Mouse (Mus musculus): ENCODE measurements around the gene Gm45234. TPM values are rescaled to one million over a fixed set of nuclear protein-coding genes. Genes with fewer than 3 reads are reported as not detected.

The Gm45234 gene
- polyA plus RNA-seq, 1 experiment from 2014 or later: not detected

DNA sequence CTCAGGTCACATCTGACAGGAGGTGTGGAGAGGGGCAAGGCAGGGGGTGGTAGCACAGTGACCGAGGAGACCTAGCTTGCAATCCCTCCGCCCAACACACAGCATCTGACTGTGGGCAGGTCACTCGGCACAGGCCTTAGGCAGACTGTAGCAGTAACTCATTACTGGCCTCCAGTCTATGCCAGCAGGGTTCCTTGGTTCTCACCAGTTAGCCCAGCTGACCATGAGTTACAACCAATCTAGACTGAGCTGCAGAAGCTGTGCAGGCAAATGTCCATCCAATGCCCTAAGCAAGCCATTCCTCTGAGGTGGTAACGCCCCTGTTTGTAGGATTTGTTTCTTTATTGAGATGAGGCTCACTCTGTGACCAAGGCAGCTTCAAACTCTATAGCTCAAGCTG, 56.5 kb downstream of the Gm45234 start:
- Histone ChIP-seq H3K36me3 (ENCODE audit: inconsistent target) (peaks cover 43% of the 10 kb centered on the region), H3K27ac (no peak overlapping the region), H3K79me2 (ENCODE audit: inconsistent target) (no peaks in the 10 kb centered on the region), H3K4me3 (ENCODE audit: inconsistent target) (no peak overlapping the region)
- WGBS (ENCODE audit: missing documents): 92% methylated on average over 4 of the region's 4 CpGs

DNA sequence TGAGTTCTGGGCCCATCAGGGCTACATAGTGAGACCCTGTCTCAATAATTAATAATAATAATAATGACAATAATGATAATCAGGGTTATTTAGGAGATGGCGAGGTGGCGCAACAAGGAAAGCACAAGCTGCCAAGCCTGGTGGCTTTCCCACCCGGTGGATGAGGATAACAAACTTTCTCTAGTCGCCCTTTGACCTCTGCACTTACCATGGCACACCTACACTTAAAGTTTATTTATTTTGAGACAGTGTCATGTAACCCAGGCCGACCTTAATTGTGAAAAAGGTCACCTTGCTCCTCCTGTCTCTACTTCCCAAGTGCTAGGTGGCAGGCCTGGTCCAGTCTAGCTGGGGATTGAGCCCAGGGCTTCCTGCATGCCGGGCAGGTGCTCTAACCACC, 57.1 kb downstream of the Gm45234 start:
- 95% methylated on average over 6 of the region's 6 CpGs for WGBS (ENCODE audit: missing documents)
- Histone ChIP-seq H3K4me3 (ENCODE audit: inconsistent target) (no peak overlapping the region), H3K27ac (no peak overlapping the region), H3K36me3 (ENCODE audit: inconsistent target) (peaks cover 37% of the 10 kb centered on the region), H3K79me2 (ENCODE audit: inconsistent target) (no peaks in the 10 kb centered on the region)

- Histone ChIP-seq H3K36me3 (ENCODE audit: inconsistent target) (peaks cover 19% of the 10 kb centered on the region; the same call in 1 of the 2 replicates), H3K4me3 (ENCODE audit: inconsistent target) (no peak overlapping the region), H3K79me2 (ENCODE audit: inconsistent target) (no peaks in the 10 kb centered on the region), H3K27ac (no peak overlapping the region)
- WGBS (ENCODE audit: missing documents): 93% methylated on average over 7 of the region's 7 CpGs
Observed at GRCm38 (mm10) chr6:124696441-124697150, 59.2 kb downstream of the Gm45234 start.

DNA sequence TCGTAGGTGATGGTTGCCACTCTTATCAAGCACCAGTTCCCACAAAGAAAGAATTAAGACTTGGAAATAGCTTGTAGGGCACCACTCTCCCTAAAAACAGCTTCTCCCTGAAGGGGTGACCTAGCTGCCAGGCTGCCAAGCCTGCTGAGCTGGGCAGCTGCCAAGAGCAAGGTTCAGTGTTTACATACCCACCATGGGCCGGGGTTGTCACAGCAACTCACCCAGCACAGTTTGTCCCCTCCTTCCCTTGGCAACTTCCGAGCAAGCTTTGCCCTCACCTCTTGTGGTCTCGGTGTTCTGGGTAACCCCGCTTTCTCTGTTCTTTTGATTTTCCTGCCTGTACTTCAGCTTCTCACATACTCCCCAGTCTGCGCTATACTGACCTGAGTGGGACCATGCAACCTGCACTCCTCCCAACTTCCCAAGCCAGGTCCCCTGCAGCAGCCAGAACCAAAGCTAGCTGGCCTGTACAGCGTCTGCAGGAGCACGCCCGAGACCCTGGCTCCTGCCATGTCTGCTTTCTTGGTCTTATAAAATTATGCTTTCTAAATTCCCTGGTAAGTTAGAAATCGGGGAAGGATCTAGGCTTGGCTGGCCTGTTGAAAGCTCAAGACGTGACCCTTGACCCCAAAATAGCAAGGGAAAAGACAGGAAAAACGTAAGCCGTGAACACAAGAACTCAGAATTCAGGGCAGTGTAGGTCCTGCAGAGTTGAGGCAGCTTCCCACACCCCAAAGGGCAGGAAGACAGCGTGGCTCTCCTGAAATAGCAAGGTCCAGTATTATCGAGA, 61.5 kb downstream of the Gm45234 start:
- 88% methylated on average over 15 of the region's 15 CpGs for WGBS (ENCODE audit: missing documents)
- H3K27ac ChIP-seq: no peak overlapping the region
- peaks cover 12% of the 10 kb centered on the region; the same call in 1 of the 2 replicates for H3K79me2 ChIP-seq (ENCODE audit: inconsistent target)
- H3K36me3 ChIP-seq (ENCODE audit: inconsistent target): peaks cover 6% of the 10 kb centered on the region; the same call in 1 of the 2 replicates
- H3K4me3 ChIP-seq (ENCODE audit: inconsistent target): no peak overlapping the region

GRCm38 (mm10) chr6:124693243-124693981, 62.4 kb downstream of the Gm45234 start:
- WGBS (ENCODE audit: missing documents): 75% methylated on average over 15 of the region's 15 CpGs
- H3K4me3 ChIP-seq (ENCODE audit: inconsistent target): no peak overlapping the region
- H3K79me2 ChIP-seq (ENCODE audit: inconsistent target): peaks cover 18% of the 10 kb centered on the region; the same call in 1 of the 2 replicates
- H3K27ac ChIP-seq: no peak overlapping the region
- no peaks in the 10 kb centered on the region for H3K36me3 ChIP-seq (ENCODE audit: inconsistent target)

- Histone ChIP-seq H3K4me3 (ENCODE audit: inconsistent target) (no peak overlapping the region), H3K27ac (no peak overlapping the region), H3K79me2 (ENCODE audit: inconsistent target) (peaks cover 26% of the 10 kb centered on the region; the same call in 1 of the 2 replicates), H3K36me3 (ENCODE audit: inconsistent target) (no peaks in the 10 kb centered on the region)
- 84% methylated on average over 3 of the region's 3 CpGs for WGBS (ENCODE audit: missing documents)
Observed at GRCm38 (mm10) chr6:124690517-124690916, 65.3 kb downstream of the Gm45234 start.

Other genes starting within 250 kb of the Gm45234 start
- 3.5 to 6.5 TPM (median 4.8 TPM) in 3 replicates for gene C1ra, start 243.6 kb downstream of the Gm45234 start, polyA plus RNA-seq (2018)
- gene C1s1, start 213.7 kb downstream of the Gm45234 start, polyA plus RNA-seq (2018): not detected in 3 replicates
- not detected in 3 replicates for gene C1rb, start 185.7 kb downstream of the Gm45234 start, polyA plus RNA-seq (2018)
- not detected in 3 replicates for gene C1s2, start 119.9 kb downstream of the Gm45234 start, polyA plus RNA-seq (2018)
- gene Lpcat3, start 93.0 kb downstream of the Gm45234 start, polyA plus RNA-seq (2018): 42.1 to 61.4 TPM (median 45.7 TPM) in 3 replicates
- 27.4 to 82.6 TPM (median 54.2 TPM) in 3 replicates for gene Emg1, start 43.8 kb downstream of the Gm45234 start, polyA plus RNA-seq (2018)
- gene Phb2, start 43.7 kb downstream of the Gm45234 start, polyA plus RNA-seq (2018): 84.2 to 177 TPM (median 93.5 TPM) in 3 replicates
- 172 to 251 TPM (median 215 TPM) in 3 replicates for gene Ptpn6, start 17.3 kb downstream of the Gm45234 start, polyA plus RNA-seq (2018)
- 43.6 to 99.2 TPM (median 63.8 TPM) in 3 replicates for gene Grcc10, start 14.6 kb downstream of the Gm45234 start, polyA plus RNA-seq (2018)
- gene Atn1, start 503 bp upstream of the Gm45234 start, polyA plus RNA-seq (2018): 17.0 to 35.6 TPM (median 21.7 TPM) in 3 replicates
- 4.8 to 9.6 TPM (median 6.7 TPM) in 3 replicates for gene Eno2, start 13.7 kb upstream of the Gm45234 start, polyA plus RNA-seq (2018)
- gene Lrrc23, start 23.7 kb upstream of the Gm45234 start, polyA plus RNA-seq (2018): not detected in 3 replicates
- 24.2 to 48.9 TPM (median 43.2 TPM) in 3 replicates for gene Spsb2, start 52.6 kb upstream of the Gm45234 start, polyA plus RNA-seq (2018)
- 195 to 347 TPM (median 203 TPM) in 3 replicates for gene Tpi1, start 58.3 kb upstream of the Gm45234 start, polyA plus RNA-seq (2018)
- 61.4 to 91.7 TPM (median 71.1 TPM) in 3 replicates for gene Usp5, start 73.5 kb upstream of the Gm45234 start, polyA plus RNA-seq (2018)
- gene Cdca3, start 73.5 kb upstream of the Gm45234 start, polyA plus RNA-seq (2018): 3.2 to 22.0 TPM (median 8.6 TPM) in 3 replicates
- 0.27 TPM in 1 of 3 replicates, not detected in the others for gene Gnb3, start 84.3 kb upstream of the Gm45234 start, polyA plus RNA-seq (2018)
- gene P3h3, start 101.7 kb upstream of the Gm45234 start, polyA plus RNA-seq (2018): 9.8 to 27.6 TPM (median 12.3 TPM) in 3 replicates
- gene Gpr162, start 108.0 kb upstream of the Gm45234 start, polyA plus RNA-seq (2018): 20.0 to 195 TPM (median 70.2 TPM) in 3 replicates
- gene Cd4, start 132.2 kb upstream of the Gm45234 start, polyA plus RNA-seq (2018): 49.3 to 211 TPM (median 83.5 TPM) in 3 replicates
- gene Lag3, start 155.7 kb upstream of the Gm45234 start, polyA plus RNA-seq (2018): 1.5 to 1.8 TPM (median 1.5 TPM) in 3 replicates
- gene Ptms, start 164.1 kb upstream of the Gm45234 start, polyA plus RNA-seq (2018): 540 to 1,227 TPM (median 1,212 TPM) in 3 replicates
- 179 to 203 TPM (median 199 TPM) in 3 replicates for gene Mlf2, start 175.4 kb upstream of the Gm45234 start, polyA plus RNA-seq (2018)
- gene Cops7a, start 209.5 kb upstream of the Gm45234 start, polyA plus RNA-seq (2018): 42.8 to 68.7 TPM (median 51.4 TPM) in 3 replicates
- 10.8 to 32.4 TPM (median 17.5 TPM) in 3 replicates for gene Pianp, start 240.7 kb upstream of the Gm45234 start, polyA plus RNA-seq (2018)

All from macrophage (primary cell).